Mouse (Mus musculus): ENCODE results near the gene Ciz1. TPM values are rescaled to one million over a fixed set of nuclear protein-coding genes. Genes with fewer than 3 reads are reported as not detected.

Ciz1 gene
- polyA plus RNA-seq, 1 experiment from 2014 or later: 24.8 TPM

DNA sequence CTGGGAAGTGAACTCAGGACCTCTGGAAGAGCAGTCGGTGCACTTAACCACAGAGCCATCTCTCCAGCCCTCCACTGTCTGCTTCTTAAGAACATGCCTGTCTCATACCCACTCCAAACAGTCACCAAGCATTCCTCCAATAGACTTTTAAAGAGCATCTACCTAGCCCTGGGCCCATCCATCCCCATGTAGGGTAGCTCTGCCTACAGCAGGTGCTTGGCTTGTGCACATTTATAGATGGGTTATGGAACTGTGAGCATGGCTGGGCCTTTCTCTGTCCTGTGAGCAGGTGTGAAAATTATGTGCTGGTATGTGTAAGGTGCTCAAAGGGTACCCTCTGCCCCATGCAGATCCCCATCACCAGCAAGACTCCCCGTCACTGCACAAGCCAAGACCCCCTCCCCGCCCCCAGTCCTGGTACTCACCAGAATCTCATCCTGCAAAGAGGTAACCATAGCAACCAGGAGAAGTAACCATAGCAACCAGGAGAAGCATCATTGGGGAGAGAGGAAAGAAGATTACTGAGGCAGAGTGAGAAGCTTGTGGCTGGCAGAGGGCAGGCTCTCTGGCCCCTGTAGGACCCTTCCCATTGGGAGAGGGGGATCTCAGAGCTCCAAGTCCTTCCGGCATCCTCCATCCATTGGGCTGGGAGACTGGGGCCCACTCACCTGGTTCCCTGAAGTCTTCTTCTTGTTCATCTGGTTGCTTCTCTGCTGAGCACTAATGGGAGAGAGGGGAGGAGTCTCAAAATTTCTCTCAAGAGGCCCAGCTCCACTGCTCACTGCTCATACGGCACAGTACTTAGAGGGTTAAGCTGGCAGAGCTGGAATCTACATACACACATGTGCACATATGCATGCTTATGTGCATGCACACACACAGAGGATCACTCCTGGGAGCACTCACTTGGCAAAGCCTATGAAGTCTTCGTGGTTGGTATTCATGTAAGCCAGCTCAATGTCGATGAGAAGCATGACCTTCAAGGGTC, 29.1 kb upstream of the Ciz1 start:
- no peak overlapping the region for H3K9ac ChIP-seq
- no peak overlapping the region for H3K4me2 ChIP-seq
- H3K27ac ChIP-seq: no peak overlapping the region
- WGBS (ENCODE audit: insufficient replicate concordance): 63% methylated on average over 7 of the region's 7 CpGs
- ATAC-seq: no peak
- no peak overlapping the region for H3K4me3 ChIP-seq
- peaks cover 13% of the 10 kb centered on the region; the same call in 1 of the 2 replicates for H3K4me1 ChIP-seq
- peaks cover 66% of the 10 kb centered on the region for H3K27me3 ChIP-seq (replicated peaks)
- no peaks in the 10 kb centered on the region for H3K9me3 ChIP-seq (replicated peaks)
- H3K36me3 ChIP-seq: no peaks in the 10 kb centered on the region

DNA sequence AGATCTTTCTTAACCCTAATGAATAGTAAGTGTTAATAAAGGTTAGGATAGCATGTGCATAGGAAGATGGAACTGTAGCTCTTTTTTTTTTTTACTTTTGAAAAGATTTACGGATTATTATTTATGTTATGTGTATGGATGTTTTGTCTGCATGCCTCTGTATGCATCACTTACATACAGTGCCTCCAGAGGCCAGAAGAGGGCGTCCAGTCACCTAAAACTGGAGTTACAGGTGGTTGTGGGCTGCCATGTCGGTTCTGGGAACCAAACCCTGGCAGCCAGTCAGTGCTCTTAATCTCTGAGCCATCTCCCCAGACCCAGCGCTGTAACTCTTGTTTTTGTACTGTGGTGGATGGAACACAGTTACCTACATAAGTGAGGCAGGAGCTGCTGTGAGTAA, 27.8 kb upstream of the Ciz1 start:
- H3K4me3 ChIP-seq: no peak overlapping the region

DNA sequence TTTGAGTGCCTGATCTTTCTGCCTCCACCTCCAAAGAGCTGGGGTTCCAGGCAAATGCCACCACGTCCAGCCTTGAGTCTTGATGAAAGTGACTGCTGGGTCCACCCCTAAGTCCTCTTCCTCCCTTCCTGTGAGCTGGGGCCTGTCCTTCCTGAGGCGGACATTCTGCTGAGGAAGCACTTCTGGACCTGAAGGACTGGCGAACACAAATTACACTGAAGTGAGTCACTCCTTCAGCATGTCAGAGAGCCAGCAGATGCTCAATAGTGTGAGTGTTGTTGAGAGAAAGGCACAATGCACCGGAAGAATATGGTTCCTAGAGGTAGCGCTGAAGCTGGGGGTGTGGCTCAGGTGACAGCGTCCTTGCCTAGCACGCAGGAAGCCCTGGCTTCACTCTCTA, 26.8 kb upstream of the Ciz1 start:
- Histone ChIP-seq H3K36me3 (no peaks in the 10 kb centered on the region), H3K4me2 (no peak overlapping the region), H3K9me3 (replicated peaks) (no peaks in the 10 kb centered on the region), H3K9ac (no peak overlapping the region), H3K4me3 (no peak overlapping the region), H3K27me3 (replicated peaks) (peaks cover 58% of the 10 kb centered on the region), H3K27ac (no peak overlapping the region), H3K4me1 (no peaks in the 10 kb centered on the region)
- no peak for ATAC-seq
- WGBS (ENCODE audit: insufficient replicate concordance): 36% methylated on average over 7 of the region's 7 CpGs

More for the DNA sequence above, 27.8 kb upstream of the Ciz1 start:
- Histone ChIP-seq H3K4me1 (peaks cover 8% of the 10 kb centered on the region; the same call in 1 of the 2 replicates), H3K27me3 (replicated peaks) (peaks cover 65% of the 10 kb centered on the region), H3K9me3 (replicated peaks) (no peaks in the 10 kb centered on the region), H3K36me3 (no peaks in the 10 kb centered on the region), H3K27ac (no peak overlapping the region), H3K9ac (no peak overlapping the region), H3K4me2 (no peak overlapping the region)
- no peak for ATAC-seq
- 44% methylated on average over 4 of the region's 4 CpGs for WGBS (ENCODE audit: insufficient replicate concordance)

DNA sequence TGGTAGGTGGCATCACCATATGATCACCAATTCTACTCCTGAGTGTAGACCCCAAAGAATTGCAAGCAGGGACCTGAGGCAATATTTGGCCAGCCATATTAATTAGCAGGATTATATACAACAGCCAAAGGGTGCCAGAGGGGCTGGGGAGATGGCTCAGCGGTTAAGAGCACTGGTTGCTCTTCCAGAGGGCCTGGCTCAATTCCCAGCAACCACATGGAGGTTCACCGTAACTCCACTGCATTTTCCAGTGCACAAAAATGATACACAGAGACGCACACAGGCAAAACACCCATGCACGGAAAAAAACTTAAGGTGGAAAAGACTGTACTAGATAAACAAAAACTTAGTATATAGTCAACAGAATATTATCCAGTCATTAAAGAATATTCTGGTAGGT, 24.9 kb upstream of the Ciz1 start:
- H3K4me1 ChIP-seq: no peaks in the 10 kb centered on the region
- no peaks in the 10 kb centered on the region for H3K9me3 ChIP-seq (replicated peaks)
- no peak overlapping the region for H3K9ac ChIP-seq
- 76% methylated on average over 4 of the region's 4 CpGs for WGBS (ENCODE audit: insufficient replicate concordance)
- H3K36me3 ChIP-seq: no peaks in the 10 kb centered on the region
- H3K27me3 ChIP-seq (replicated peaks): peaks cover 47% of the 10 kb centered on the region; the same call in 1 of the 2 replicates
- ATAC-seq: no peak
- H3K27ac ChIP-seq: no peak overlapping the region
- H3K4me3 ChIP-seq: no peak overlapping the region
- H3K4me2 ChIP-seq: no peak overlapping the region

DNA sequence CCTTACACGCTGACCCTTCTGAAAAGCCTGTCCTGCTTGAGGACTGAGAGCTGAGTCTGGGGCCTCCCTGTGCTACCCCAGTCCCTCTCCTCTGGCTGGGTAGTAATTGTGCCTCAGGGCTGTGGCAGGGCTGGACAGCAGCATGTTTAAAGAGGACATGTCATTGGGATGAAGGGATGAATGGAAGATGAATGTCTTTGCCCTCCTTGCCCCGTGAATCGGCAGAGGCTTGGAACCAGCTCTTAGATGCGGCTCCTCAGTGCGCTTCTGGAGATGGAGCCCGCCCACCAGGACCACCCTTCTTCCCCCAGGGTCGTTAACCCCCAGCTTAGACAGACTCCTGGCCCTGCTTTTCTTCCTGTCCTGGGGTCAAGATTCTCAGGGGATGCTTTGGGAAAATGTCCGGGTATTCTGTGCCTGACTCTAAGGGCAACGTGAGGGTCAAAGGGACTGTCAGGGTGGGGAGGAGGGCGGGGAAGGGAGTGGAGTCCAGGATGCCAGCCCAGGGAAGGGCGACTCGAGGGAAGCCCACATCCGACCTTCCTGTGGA, 23.1 kb upstream of the Ciz1 start:
- Histone ChIP-seq H3K4me3 (no peak overlapping the region), H3K27me3 (replicated peaks) (peaks cover 52% of the 10 kb centered on the region), H3K4me2 (no peak overlapping the region), H3K4me1 (no peaks in the 10 kb centered on the region), H3K9me3 (replicated peaks) (no peaks in the 10 kb centered on the region), H3K27ac (no peak overlapping the region), H3K9ac (no peak overlapping the region), H3K36me3 (no peaks in the 10 kb centered on the region)
- 38% methylated on average over 13 of the region's 13 CpGs for WGBS (ENCODE audit: insufficient replicate concordance)
- no peak for ATAC-seq

DNA sequence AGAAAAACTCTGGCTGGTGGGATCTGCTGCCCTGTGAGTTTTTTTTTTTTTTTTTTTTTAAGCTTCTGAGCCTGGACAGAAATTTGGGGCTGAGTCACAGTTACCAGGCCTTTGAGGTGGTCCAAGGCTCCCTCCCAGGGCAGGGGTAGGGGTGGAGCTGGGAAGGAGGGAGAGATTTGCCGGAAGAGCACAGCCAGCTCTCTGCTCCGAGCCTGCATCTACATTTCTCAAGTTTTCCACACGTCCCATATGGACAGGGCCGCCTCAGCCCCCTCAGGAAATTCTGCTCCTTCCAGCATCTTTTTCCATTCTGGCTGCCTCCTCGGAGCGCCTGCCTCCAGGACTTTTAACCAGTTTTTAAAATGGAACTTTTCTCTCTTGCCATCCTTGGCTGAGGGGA, 22.6 kb upstream of the Ciz1 start:
- H3K36me3 ChIP-seq: no peaks in the 10 kb centered on the region
- H3K9me3 ChIP-seq (replicated peaks): no peaks in the 10 kb centered on the region
- H3K4me2 ChIP-seq: no peak overlapping the region
- H3K27ac ChIP-seq: no peak overlapping the region
- no peak overlapping the region for H3K4me3 ChIP-seq
- no peaks in the 10 kb centered on the region for H3K4me1 ChIP-seq
- H3K9ac ChIP-seq: no peak overlapping the region
- 48% methylated on average over 6 of the region's 6 CpGs for WGBS (ENCODE audit: insufficient replicate concordance)
- H3K27me3 ChIP-seq (replicated peaks): peaks cover 57% of the 10 kb centered on the region
- no peak for ATAC-seq

DNA sequence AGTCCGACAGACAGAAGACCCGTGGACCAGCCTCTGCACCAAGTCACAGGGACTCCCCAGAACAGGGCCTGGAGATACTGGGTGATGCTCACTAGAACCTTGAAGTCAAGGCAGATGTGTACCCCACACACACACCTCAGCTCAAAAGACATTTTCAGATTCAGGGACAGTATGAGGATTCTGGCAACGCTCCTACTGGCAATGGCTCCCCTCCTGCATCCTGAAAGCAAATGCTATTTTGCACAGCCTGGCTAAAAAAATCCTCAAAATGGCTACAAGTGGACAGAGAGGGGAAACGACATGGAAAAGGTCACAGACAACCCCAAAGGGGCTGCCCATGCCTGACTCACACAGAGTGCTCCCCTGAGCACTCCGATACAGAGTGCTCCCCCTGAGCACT, 20.0 kb upstream of the Ciz1 start:
- no peaks in the 10 kb centered on the region for H3K4me1 ChIP-seq
- ATAC-seq: no peak
- H3K4me2 ChIP-seq: no peak overlapping the region
- H3K4me3 ChIP-seq: no peak overlapping the region
- H3K36me3 ChIP-seq: no peaks in the 10 kb centered on the region
- WGBS (ENCODE audit: insufficient replicate concordance): 66% methylated on average over 5 of the region's 5 CpGs
- no peak overlapping the region for H3K27ac ChIP-seq
- no peaks in the 10 kb centered on the region for H3K9me3 ChIP-seq (replicated peaks)
- H3K9ac ChIP-seq: no peak overlapping the region
- H3K27me3 ChIP-seq (replicated peaks): peaks cover 76% of the 10 kb centered on the region

DNA sequence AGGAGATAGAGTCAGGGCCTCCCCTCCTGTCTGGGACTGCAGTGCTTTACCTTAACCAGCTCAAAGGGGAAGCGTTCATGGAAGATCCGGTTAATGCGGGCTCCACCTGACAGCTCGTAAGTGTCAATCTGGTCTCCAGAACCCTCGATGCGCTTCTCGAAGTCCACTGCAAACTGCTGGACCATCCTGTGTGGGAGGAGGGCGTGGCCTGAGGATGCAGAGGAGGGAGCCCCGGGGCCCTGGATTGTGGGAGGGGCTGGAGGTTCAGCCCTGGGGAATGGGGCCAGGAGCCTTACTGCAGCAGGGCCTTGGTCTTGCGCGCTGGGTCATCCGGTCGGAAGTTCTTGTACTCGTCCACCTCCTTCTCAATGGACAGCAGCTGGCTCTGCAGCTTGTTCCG, 16.2 kb upstream of the Ciz1 start:
- no peak overlapping the region for H3K27ac ChIP-seq
- H3K9ac ChIP-seq: no peak overlapping the region
- ATAC-seq: no peak
- H3K9me3 ChIP-seq (replicated peaks): no peaks in the 10 kb centered on the region
- no peak overlapping the region for H3K4me2 ChIP-seq
- H3K4me3 ChIP-seq: no peak overlapping the region
- 35% methylated on average over 15 of the region's 15 CpGs for WGBS (ENCODE audit: insufficient replicate concordance)
- no peaks in the 10 kb centered on the region for H3K4me1 ChIP-seq
- no peaks in the 10 kb centered on the region for H3K36me3 ChIP-seq
- H3K27me3 ChIP-seq (replicated peaks): peaks cover 78% of the 10 kb centered on the region

DNA sequence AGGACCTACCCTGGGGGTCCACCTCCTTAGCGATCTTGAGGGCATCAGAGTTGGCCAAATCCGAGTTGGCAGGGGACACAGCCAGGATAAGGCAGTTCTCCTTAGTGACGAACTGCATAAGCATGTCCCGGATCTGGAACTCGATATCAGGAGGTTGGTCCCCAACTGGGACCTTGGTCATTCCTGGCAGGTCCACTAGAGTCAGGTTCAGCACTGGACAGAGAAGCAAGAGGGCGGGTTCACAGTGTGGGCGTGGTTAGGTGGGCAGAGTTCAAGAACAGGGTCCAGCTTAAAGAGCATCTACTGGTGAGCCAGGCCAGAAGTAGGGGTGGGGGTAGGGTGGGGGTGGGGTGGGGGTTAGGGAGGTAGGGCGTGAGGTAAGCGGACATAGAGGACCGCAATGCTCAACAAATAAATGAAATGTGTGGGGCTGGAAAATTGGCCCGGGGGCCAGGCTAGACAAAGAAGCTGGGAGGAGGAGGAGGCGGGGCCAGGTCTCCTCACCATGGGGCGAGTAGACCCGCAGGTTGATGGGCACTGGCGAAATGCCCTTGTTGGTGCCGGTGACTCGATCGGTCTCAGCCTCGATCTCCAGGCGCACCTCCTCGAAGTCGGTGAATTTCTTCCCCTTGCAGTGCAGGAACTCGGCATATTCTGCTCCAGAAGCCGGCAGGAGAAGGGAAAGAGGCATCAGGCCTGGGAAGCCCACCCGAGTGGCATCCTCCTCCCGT, 12.1 kb upstream of the Ciz1 start:
- Histone ChIP-seq H3K36me3 (no peaks in the 10 kb centered on the region), H3K4me3 (no peak overlapping the region), H3K27ac (no peak overlapping the region), H3K4me1 (no peaks in the 10 kb centered on the region), H3K9me3 (replicated peaks) (no peaks in the 10 kb centered on the region), H3K4me2 (no peak overlapping the region), H3K27me3 (replicated peaks) (peaks cover 55% of the 10 kb centered on the region), H3K9ac (no peak overlapping the region)
- WGBS (ENCODE audit: insufficient replicate concordance): 30% methylated on average over 26 of the region's 26 CpGs
- ATAC-seq: no peak

DNA sequence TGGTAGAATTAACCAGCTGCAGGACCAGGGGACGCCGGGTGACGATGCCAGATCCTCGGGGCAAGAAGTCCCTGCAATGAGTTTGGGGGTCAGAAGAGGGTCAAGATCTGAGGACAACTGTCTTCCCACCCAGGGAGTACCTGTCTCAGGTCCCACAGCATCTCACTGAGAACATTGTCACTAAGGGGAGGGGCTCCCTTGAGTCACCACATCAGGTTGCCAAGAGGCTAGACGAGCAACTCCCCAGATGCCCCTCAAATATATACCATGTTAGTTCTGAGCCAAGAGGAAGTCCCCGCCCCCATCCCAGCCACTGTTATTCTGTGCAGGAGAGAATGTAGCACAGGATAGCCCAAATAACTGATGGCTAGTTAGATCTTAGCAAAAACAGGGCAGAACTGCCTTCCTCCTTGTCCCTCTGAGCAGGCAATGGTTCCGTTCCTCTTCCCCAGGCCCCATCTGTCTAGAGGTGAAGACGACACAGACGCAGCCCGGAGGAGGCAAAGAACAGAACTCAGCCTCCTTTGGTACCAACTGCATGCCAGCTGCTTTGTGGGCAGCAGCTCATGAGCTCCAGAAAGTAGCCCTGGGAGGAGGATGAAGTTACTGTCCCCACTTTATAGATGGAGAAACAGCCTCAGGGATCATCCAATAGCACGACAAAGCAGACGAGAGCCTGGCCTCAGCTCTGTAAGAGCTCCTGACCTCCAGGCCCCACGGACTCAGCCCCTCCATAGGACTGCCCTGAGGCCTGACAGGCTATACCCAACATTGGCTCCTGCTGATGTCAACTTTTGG, 11.1 kb upstream of the Ciz1 start:
- Histone ChIP-seq H3K9ac (no peak overlapping the region), H3K36me3 (no peaks in the 10 kb centered on the region), H3K27me3 (replicated peaks) (peaks cover 47% of the 10 kb centered on the region), H3K4me1 (no peaks in the 10 kb centered on the region), H3K4me2 (no peak overlapping the region), H3K27ac (no peak overlapping the region), H3K4me3 (no peak overlapping the region), H3K9me3 (replicated peaks) (no peaks in the 10 kb centered on the region)
- no peak for ATAC-seq
- 68% methylated on average over 13 of the region's 13 CpGs for WGBS (ENCODE audit: insufficient replicate concordance)

DNA sequence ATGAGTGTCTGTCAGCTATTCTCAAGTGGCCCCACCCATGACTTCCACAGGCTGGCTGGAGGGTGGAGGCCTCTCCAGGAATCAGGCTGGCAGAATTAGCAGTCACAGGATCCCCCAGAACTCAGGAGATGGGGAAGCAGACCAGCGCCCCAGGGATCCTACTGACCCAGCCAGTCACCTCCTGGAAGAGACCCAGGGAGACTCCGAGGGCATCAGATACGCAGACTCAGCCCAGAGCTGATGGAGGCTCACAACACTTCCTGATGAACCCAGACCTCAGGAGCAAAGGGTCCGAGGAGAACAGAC, 10.5 kb upstream of the Ciz1 start:
- WGBS (ENCODE audit: insufficient replicate concordance): 64% methylated on average over 4 of the region's 4 CpGs

More for the DNA sequence above, 10.5 kb upstream of the Ciz1 start:
- Histone ChIP-seq H3K9me3 (replicated peaks) (no peaks in the 10 kb centered on the region), H3K4me2 (no peak overlapping the region), H3K4me3 (no peak overlapping the region), H3K27me3 (replicated peaks) (peaks cover 42% of the 10 kb centered on the region), H3K27ac (no peak overlapping the region), H3K4me1 (no peaks in the 10 kb centered on the region), H3K9ac (no peak overlapping the region), H3K36me3 (no peaks in the 10 kb centered on the region)
- no peak for ATAC-seq

Data from liver, embryonic 12.5 days (tissue).